Mouse (Mus musculus): Measurements from ENCODE around the gene Ddx49. TPM values are rescaled to one million over a fixed set of nuclear protein-coding genes. Genes with fewer than 3 reads are reported as not detected.
A peak's percentile ranks its signal among the peaks of the same experiment; 100 is the strongest.

Ddx49 gene
- polyA plus RNA-seq (2015; fragmentation: Nextera tagmentation; extraction: Ambion mirVana): 50.2 and 52.1 TPM in 2 replicates

- Histone ChIP-seq H3K27me3 (no peaks in the 10 kb centered on the region), H3K4me2 (replicated peaks) (peak within 1 kb of the TSS; percentile 82), H3K9me3 (replicated peaks) (no peaks in the 10 kb centered on the region), H3K9ac (peak within 1 kb of the TSS; percentile 87), H3K27ac (replicated peaks) (peak within 1 kb of the TSS; percentile 90), H3K4me3 (replicated peaks) (peak within 1 kb of the TSS; percentile 98), H3K4me1 (peaks cover 31% of the 10 kb centered on the region), H3K36me3 (peaks cover 53% of the 10 kb centered on the region)
- peak; percentile 88 for ATAC-seq (ENCODE audit: insufficient number of reproducible peaks, low FRiP score, low TSS enrichment, low read depth)
- whole genome bisulfite sequencing: under 1% methylated on average over 40 of the region's 40 CpGs
Measured at GRCm38 (mm10) chr8:70302358-70302890, at the start of gene Ddx49, which contains the start of gene Cope. Gene Ddx49, minus strand, starts transcription at chr8:70302489. Gene Cope, plus strand, starts transcription at chr8:70302518.

- no peaks in the 10 kb centered on the region for H3K27me3 ChIP-seq
- peak overlapping the region; percentile 63 for H3K27ac ChIP-seq (replicated peaks)
- peak overlapping the region; percentile 99 for H3K4me3 ChIP-seq (replicated peaks)
- WGBS: 16% methylated on average over 3 of the region's 3 CpGs
- H3K4me1 ChIP-seq: peaks cover 58% of the 10 kb centered on the region
- peak overlapping the region; percentile 94 for H3K9ac ChIP-seq
- peak overlapping the region; percentile 98 for H3K4me2 ChIP-seq (replicated peaks)
- ATAC-seq (ENCODE audit: insufficient number of reproducible peaks, low FRiP score, low TSS enrichment, low read depth): no peak
- no peaks in the 10 kb centered on the region for H3K9me3 ChIP-seq (replicated peaks)
- H3K36me3 ChIP-seq: peaks cover 9% of the 10 kb centered on the region; the same call in 1 of the 2 replicates
Measured at GRCm38 (mm10) chr8:70352000-70352384, 49.7 kb upstream of the Ddx49 start.

- Histone ChIP-seq H3K4me2 (replicated peaks) (peak overlapping the region; percentile 98), H3K4me1 (peaks cover 58% of the 10 kb centered on the region), H3K4me3 (replicated peaks) (peak overlapping the region; percentile 99), H3K9ac (peak overlapping the region; percentile 94), H3K27me3 (no peaks in the 10 kb centered on the region), H3K27ac (replicated peaks) (peak overlapping the region; percentile 65), H3K9me3 (replicated peaks) (no peaks in the 10 kb centered on the region), H3K36me3 (peaks cover 9% of the 10 kb centered on the region; the same call in 1 of the 2 replicates)
- WGBS: 31% methylated on average over 15 of the region's 15 CpGs
- ATAC-seq (ENCODE audit: insufficient number of reproducible peaks, low FRiP score, low TSS enrichment, low read depth): no peak
Measured at GRCm38 (mm10) chr8:70351035-70351999, 49.0 kb upstream of the Ddx49 start.

GRCm38 (mm10) chr8:70347860-70348420 lies 45.7 kb upstream of the Ddx49 start:
- Histone ChIP-seq H3K4me3 (replicated peaks) (no peak overlapping the region), H3K9ac (no peak overlapping the region), H3K4me2 (replicated peaks) (no peak overlapping the region), H3K36me3 (peaks cover 21% of the 10 kb centered on the region), H3K9me3 (replicated peaks) (no peaks in the 10 kb centered on the region), H3K27me3 (no peaks in the 10 kb centered on the region), H3K4me1 (peaks cover 59% of the 10 kb centered on the region), H3K27ac (replicated peaks) (no peak overlapping the region)
- 70% methylated on average over 1 of the region's 1 CpGs for WGBS
- no peak for ATAC-seq (ENCODE audit: insufficient number of reproducible peaks, low FRiP score, low TSS enrichment, low read depth)

- Histone ChIP-seq H3K27ac (replicated peaks) (no peak overlapping the region), H3K27me3 (no peaks in the 10 kb centered on the region), H3K9ac (no peak overlapping the region), H3K4me1 (peaks cover 58% of the 10 kb centered on the region), H3K4me3 (replicated peaks) (no peak overlapping the region), H3K4me2 (replicated peaks) (no peak overlapping the region), H3K36me3 (peaks cover 26% of the 10 kb centered on the region), H3K9me3 (replicated peaks) (no peaks in the 10 kb centered on the region)
- WGBS: 78% methylated on average over 4 of the region's 4 CpGs
- ATAC-seq (ENCODE audit: insufficient number of reproducible peaks, low FRiP score, low TSS enrichment, low read depth): no peak
Measured at GRCm38 (mm10) chr8:70347443-70347842, 45.2 kb upstream of the Ddx49 start.

GRCm38 (mm10) chr8:70344279-70344678 lies 42.0 kb upstream of the Ddx49 start:
- no peaks in the 10 kb centered on the region for H3K27me3 ChIP-seq
- peak overlapping the region; percentile 9; the same call in 1 of the 2 replicates for H3K27ac ChIP-seq (replicated peaks)
- WGBS: 77% methylated on average over 2 of the region's 2 CpGs
- H3K9ac ChIP-seq: no peak overlapping the region
- ATAC-seq (ENCODE audit: insufficient number of reproducible peaks, low FRiP score, low TSS enrichment, low read depth): no peak
- H3K4me1 ChIP-seq: peaks cover 26% of the 10 kb centered on the region
- peaks cover 53% of the 10 kb centered on the region for H3K36me3 ChIP-seq
- H3K4me3 ChIP-seq (replicated peaks): no peak overlapping the region
- no peaks in the 10 kb centered on the region for H3K9me3 ChIP-seq (replicated peaks)
- no peak overlapping the region for H3K4me2 ChIP-seq (replicated peaks)

GRCm38 (mm10) chr8:70343696-70344095 lies 41.4 kb upstream of the Ddx49 start:
- H3K4me2 ChIP-seq (replicated peaks): no peak overlapping the region
- no peak overlapping the region for H3K9ac ChIP-seq
- no peaks in the 10 kb centered on the region for H3K27me3 ChIP-seq
- H3K9me3 ChIP-seq (replicated peaks): no peaks in the 10 kb centered on the region
- ATAC-seq (ENCODE audit: insufficient number of reproducible peaks, low FRiP score, low TSS enrichment, low read depth): no peak
- 53% methylated on average over 6 of the region's 6 CpGs for WGBS
- H3K4me3 ChIP-seq (replicated peaks): no peak overlapping the region
- 0 out of 2 replicates have a peak overlapping the region, but pooled peaks have one; percentile 23 for H3K27ac ChIP-seq (replicated peaks)
- peaks cover 21% of the 10 kb centered on the region for H3K4me1 ChIP-seq
- peaks cover 54% of the 10 kb centered on the region for H3K36me3 ChIP-seq

- H3K27ac ChIP-seq (replicated peaks): 0 out of 2 replicates have a peak overlapping the region, but pooled peaks have one; percentile 23
- H3K27me3 ChIP-seq: no peaks in the 10 kb centered on the region
- peaks cover 15% of the 10 kb centered on the region for H3K4me1 ChIP-seq
- H3K4me2 ChIP-seq (replicated peaks): no peak overlapping the region
- 50% methylated on average over 7 of the region's 7 CpGs for WGBS
- ATAC-seq (ENCODE audit: insufficient number of reproducible peaks, low FRiP score, low TSS enrichment, low read depth): peak; percentile 52; the same call in 1 of the 2 replicates
- H3K4me3 ChIP-seq (replicated peaks): no peak overlapping the region
- H3K36me3 ChIP-seq: peaks cover 60% of the 10 kb centered on the region
- H3K9ac ChIP-seq: no peak overlapping the region
- H3K9me3 ChIP-seq (replicated peaks): no peaks in the 10 kb centered on the region
Measured at GRCm38 (mm10) chr8:70343076-70343475, 40.8 kb upstream of the Ddx49 start.

- peaks cover 71% of the 10 kb centered on the region for H3K36me3 ChIP-seq
- WGBS: 88% methylated on average over 14 of the region's 14 CpGs
- no peak overlapping the region for H3K9ac ChIP-seq
- H3K9me3 ChIP-seq (replicated peaks): no peaks in the 10 kb centered on the region
- H3K27me3 ChIP-seq: no peaks in the 10 kb centered on the region
- H3K4me3 ChIP-seq (replicated peaks): no peak overlapping the region
- H3K4me1 ChIP-seq: peaks cover 11% of the 10 kb centered on the region
- no peak overlapping the region for H3K4me2 ChIP-seq (replicated peaks)
- ATAC-seq (ENCODE audit: insufficient number of reproducible peaks, low FRiP score, low TSS enrichment, low read depth): no peak
- no peak overlapping the region for H3K27ac ChIP-seq (replicated peaks)
Measured at GRCm38 (mm10) chr8:70342007-70342406, 39.7 kb upstream of the Ddx49 start.

- WGBS: 91% methylated on average over 7 of the region's 7 CpGs
- no peak for ATAC-seq (ENCODE audit: insufficient number of reproducible peaks, low FRiP score, low TSS enrichment, low read depth)
- Histone ChIP-seq H3K4me3 (replicated peaks) (no peak overlapping the region), H3K4me2 (replicated peaks) (no peak overlapping the region), H3K36me3 (peaks cover 84% of the 10 kb centered on the region), H3K27me3 (no peaks in the 10 kb centered on the region), H3K4me1 (peaks cover 11% of the 10 kb centered on the region), H3K9ac (no peak overlapping the region), H3K27ac (replicated peaks) (no peak overlapping the region), H3K9me3 (replicated peaks) (no peaks in the 10 kb centered on the region)
Measured at GRCm38 (mm10) chr8:70340659-70341058, 38.4 kb upstream of the Ddx49 start.

GRCm38 (mm10) chr8:70338931-70339330 lies 36.6 kb upstream of the Ddx49 start:
- 91% methylated on average over 7 of the region's 7 CpGs for WGBS
- H3K27ac ChIP-seq (replicated peaks): no peak overlapping the region

More at GRCm38 (mm10) chr8:70338931-70339330, 36.6 kb upstream of the Ddx49 start:
- H3K36me3 ChIP-seq: peaks cover 97% of the 10 kb centered on the region
- H3K4me1 ChIP-seq: peaks cover 6% of the 10 kb centered on the region
- no peak overlapping the region for H3K4me3 ChIP-seq (replicated peaks)
- H3K27me3 ChIP-seq: no peaks in the 10 kb centered on the region
- ATAC-seq (ENCODE audit: insufficient number of reproducible peaks, low FRiP score, low TSS enrichment, low read depth): no peak
- no peak overlapping the region for H3K9ac ChIP-seq
- H3K4me2 ChIP-seq (replicated peaks): no peak overlapping the region
- H3K9me3 ChIP-seq (replicated peaks): no peaks in the 10 kb centered on the region
